Comparison of ENCODE assay signal across 3 mouse cellular contexts in the genomic region with DNA sequence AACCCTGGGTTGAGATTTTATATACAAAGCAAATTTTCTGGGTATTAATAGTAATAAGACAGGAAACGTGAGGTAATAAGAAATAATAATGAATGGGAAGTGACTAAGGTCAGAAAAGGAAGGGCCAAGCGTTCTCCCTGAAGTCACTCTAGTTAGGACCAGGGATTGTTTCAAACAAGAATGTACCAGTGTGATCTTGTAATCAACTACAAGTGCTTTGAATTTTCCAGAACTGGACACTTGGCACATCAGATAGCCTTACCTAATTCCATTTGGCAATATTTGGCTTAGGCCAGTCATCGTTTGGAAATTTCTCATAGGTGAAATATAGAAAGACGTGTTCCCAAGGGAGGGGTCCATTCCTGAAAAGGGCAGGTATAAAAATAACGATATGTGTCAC.
"Had no signal": no experiment of that assay in that cellular context is flagged by ENCODE, and none has a peak within 500 bp of the region (broad histone marks: within the 10 kb centered on the region; RNA-seq: fewer than 3 reads in every experiment).

No protein-coding gene starts in this region.

- H3K4me3 ChIP-seq: limb, embryonic 10.5 days; neural tube, embryonic 12.5 days had no signal

- H3K9me3 ChIP-seq: limb, embryonic 10.5 days; lung, embryonic 15.5 days; neural tube, embryonic 12.5 days had no signal

- H3K27me3 ChIP-seq: lung, embryonic 15.5 days; neural tube, embryonic 12.5 days had no signal

- H3K36me3 ChIP-seq: limb, embryonic 10.5 days; lung, embryonic 15.5 days; neural tube, embryonic 12.5 days had no signal

- H3K27ac ChIP-seq: limb, embryonic 10.5 days; lung, embryonic 15.5 days; neural tube, embryonic 12.5 days had no signal

- H3K9ac ChIP-seq: lung, embryonic 15.5 days; neural tube, embryonic 12.5 days had no signal
